Mouse (Mus musculus): Measurements from ENCODE around the gene Abhd6. TPM values are rescaled to one million over a fixed set of nuclear protein-coding genes. Genes with fewer than 3 reads are reported as not detected.

Abhd6 gene
- total and polyA plus RNA-seq, 3 experiments: not detected

DNA sequence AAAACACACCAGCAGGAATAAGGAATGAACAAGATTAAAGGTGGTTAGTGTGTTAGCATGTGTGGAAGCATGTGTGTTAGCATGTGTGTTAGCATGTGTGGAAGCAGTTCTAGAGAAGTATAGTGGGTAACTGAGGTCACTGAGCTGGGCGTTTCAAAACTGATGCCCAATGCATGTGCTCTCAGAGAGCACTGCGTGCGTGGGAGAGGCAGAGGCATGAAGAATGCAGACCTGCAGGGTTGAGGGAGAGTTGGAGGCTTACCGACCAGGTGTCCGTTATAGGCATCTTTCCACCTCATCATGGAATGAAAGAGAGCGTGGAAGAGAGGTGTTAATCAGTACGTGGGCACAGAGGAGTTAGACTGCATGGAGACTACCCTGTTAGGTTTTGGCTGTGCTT lies 17.8 kb downstream of the Abhd6 start:
- Histone ChIP-seq H3K27me3 (ENCODE audit: control insufficient read depth in 1 of 2, insufficient read depth in 2 of 2, low read length in 2 of 2) (peaks cover 0 to 4% of the 10 kb centered on the region in 2 experiments; a peak in 2 of 4 replicates), H3K4me1 (ENCODE audit: control insufficient read depth in 1 of 2, insufficient read depth in 2 of 2, low read length in 2 of 2) (no peaks in the 10 kb centered on the region), H3K4me3 (ENCODE audit: control insufficient read depth in 1 of 2, insufficient read depth in 1 of 2, low read depth in 2 of 2, low read length in 2 of 2) (no peak overlapping the region), H3K79me2 (ENCODE audit: control insufficient read depth, insufficient read depth, low read length, poor library complexity) (no peaks in the 10 kb centered on the region), H3K9ac (ENCODE audit: control insufficient read depth, low read depth, low read length, poor library complexity, severe bottlenecking) (no peak overlapping the region), H3K27ac (ENCODE audit: control insufficient read depth, low read depth, low read length) (no peak overlapping the region), H3K9me3 (replicated peaks; ENCODE audit: insufficient read depth, low read length) (no peaks in the 10 kb centered on the region), H3K36me3 (ENCODE audit: control insufficient read depth in 1 of 2, insufficient read depth in 2 of 2, low read length in 2 of 2) (no peaks in the 10 kb centered on the region)
- no peak for TF ChIP-seq MAX (IDR thresholded peaks at IDR 0.05; ENCODE audit: low read length)
- TF ChIP-seq RAD21 (IDR thresholded peaks at IDR 0.05; ENCODE audit: low read depth, low read length): no peak
- no peak for TF ChIP-seq SIN3A (IDR thresholded peaks at IDR 0.05; ENCODE audit: low read length)
- no peak for TF ChIP-seq CTCF (IDR thresholded peaks at IDR 0.05 in 2 of 3, conservative IDR thresholded peaks at IDR 0.05 in 1 of 3; ENCODE audit: control insufficient read depth in 1 of 3, insufficient read depth in 1 of 3, low read depth in 2 of 3, low read length in 3 of 3, poor library complexity in 1 of 3, severe bottlenecking in 1 of 3)
- no peak for TF ChIP-seq MYB (IDR thresholded peaks at IDR 0.05; ENCODE audit: low read depth, low read length)
- TF ChIP-seq POLR2A (IDR thresholded peaks at IDR 0.05; ENCODE audit: control insufficient read depth in 1 of 2, insufficient read depth in 1 of 2, low read depth in 1 of 2, low read length in 2 of 2, poor library complexity in 1 of 2): no peak
- no peak for DNase-seq (ENCODE audit: low read depth, low spot score)

DNA sequence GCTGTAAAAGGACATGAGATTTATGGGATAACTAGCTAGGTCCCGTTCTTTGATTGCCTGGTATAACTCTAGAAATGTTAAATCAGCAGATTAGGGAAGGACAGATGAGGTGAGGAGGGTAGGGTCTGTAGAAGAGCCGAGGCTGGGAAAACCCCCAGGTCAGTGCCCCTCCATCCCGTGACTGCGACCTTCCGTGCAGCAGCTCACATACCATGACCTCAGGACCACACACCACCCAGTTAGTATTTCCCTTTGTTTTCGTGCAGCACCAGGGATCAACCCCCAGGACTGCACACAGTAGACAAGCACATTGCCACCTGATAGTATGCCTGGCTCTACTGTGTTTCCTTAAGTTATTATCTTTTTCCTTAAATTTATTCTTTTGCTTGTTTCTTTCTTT lies 21.8 kb downstream of the Abhd6 start:
- no peaks in the 10 kb centered on the region for H3K36me3 ChIP-seq (ENCODE audit: control insufficient read depth in 1 of 2, insufficient read depth in 2 of 2, low read length in 2 of 2)
- TF ChIP-seq MYC (IDR thresholded peaks at IDR 0.05; ENCODE audit: low read depth, low read length): no peak
- TF ChIP-seq CHD1 (IDR thresholded peaks at IDR 0.05; ENCODE audit: low read depth, low read length): no peak
- TF ChIP-seq KAT2A (conservative IDR thresholded peaks at IDR 0.05; ENCODE audit: low read depth, low read length): no peak
- no peak for TF ChIP-seq UBTF (IDR thresholded peaks at IDR 0.05; ENCODE audit: borderline replicate concordance, insufficient read depth, low read depth, low read length)
- TF ChIP-seq GATA1 (IDR thresholded peaks at IDR 0.05; ENCODE audit: low read depth, low read length): no peak
- no peak for TF ChIP-seq POLR2AphosphoS2 (IDR thresholded peaks at IDR 0.05; ENCODE audit: low read length)
- TF ChIP-seq MEF2A (IDR thresholded peaks at IDR 0.05; ENCODE audit: extremely low read depth, insufficient replicate concordance, low read depth, low read length, poor library complexity, severe bottlenecking): no peak
- TF ChIP-seq USF1 (IDR thresholded peaks at IDR 0.05; ENCODE audit: low read depth, low read length): no peak
- TF ChIP-seq GABPA (IDR thresholded peaks at IDR 0.05; ENCODE audit: low read depth, low read length): no peak
- no peak for TF ChIP-seq POLR2A (IDR thresholded peaks at IDR 0.05; ENCODE audit: control insufficient read depth in 1 of 2, insufficient read depth in 1 of 2, low read depth in 1 of 2, low read length in 2 of 2, poor library complexity in 1 of 2)
- TF ChIP-seq RAD21 (IDR thresholded peaks at IDR 0.05; ENCODE audit: low read depth, low read length): no peak
- no peak for TF ChIP-seq SIN3A (IDR thresholded peaks at IDR 0.05; ENCODE audit: low read length)
- no peak for TF ChIP-seq BHLHE40 (IDR thresholded peaks at IDR 0.05; ENCODE audit: borderline replicate concordance, low read depth, low read length)
- no peak for TF ChIP-seq MYB (IDR thresholded peaks at IDR 0.05; ENCODE audit: low read depth, low read length)
- TF ChIP-seq TCF12 (IDR thresholded peaks at IDR 0.05; ENCODE audit: low read depth, low read length): no peak
- no peak for TF ChIP-seq E2F4 (IDR thresholded peaks at IDR 0.05; ENCODE audit: borderline replicate concordance, low read depth, low read length)
- TF ChIP-seq SMC3 (IDR thresholded peaks at IDR 0.05; ENCODE audit: low read depth, low read length): no peak
- H3K9ac ChIP-seq (ENCODE audit: control insufficient read depth, low read depth, low read length, poor library complexity, severe bottlenecking): no peak overlapping the region
- no peaks in the 10 kb centered on the region for H3K79me2 ChIP-seq (ENCODE audit: control insufficient read depth, insufficient read depth, low read length, poor library complexity)
- no peak overlapping the region for H3K27ac ChIP-seq (ENCODE audit: control insufficient read depth, low read depth, low read length)
- H3K9me3 ChIP-seq (replicated peaks; ENCODE audit: insufficient read depth, low read length): no peaks in the 10 kb centered on the region
- H3K4me3 ChIP-seq (ENCODE audit: control insufficient read depth in 1 of 2, insufficient read depth in 1 of 2, low read depth in 2 of 2, low read length in 2 of 2): no peak overlapping the region
- DNase-seq (ENCODE audit: low read depth, low spot score): no peak
- H3K27me3 ChIP-seq (ENCODE audit: control insufficient read depth in 1 of 2, insufficient read depth in 2 of 2, low read length in 2 of 2): peaks cover 0 to 4% of the 10 kb centered on the region in 2 experiments; a peak in 2 of 4 replicates
- no peaks in the 10 kb centered on the region for H3K4me1 ChIP-seq (ENCODE audit: control insufficient read depth in 1 of 2, insufficient read depth in 2 of 2, low read length in 2 of 2)
